Mouse (Mus musculus) limb, embryonic 13.5 days (tissue): ENCODE measurements around the gene Limch1. TPM values are rescaled to one million over a fixed set of nuclear protein-coding genes. Genes with fewer than 3 reads are reported as not detected.
A peak's percentile ranks its signal among the peaks of the same experiment; 100 is the strongest.

Experiments
- ATAC-seq: fragments of 200-750 bp; cut with Nextera tagmentation; 2 replicates; pipeline ENCODE4 v1.8.0; 2017; ENCODE audit warnings: low read depth, moderate number of reproducible peaks, moderate TSS enrichment; ENCODE audit not compliant: low FRiP score
- H3K27ac ChIP-seq: fragments of 300-500 bp; sonication (generic); 2 replicates; pipeline ENCODE4 v1.5.1; 2015; ENCODE audit warnings: inconsistent platforms, mild to moderate bottlenecking, moderate library complexity
- H3K27me3 ChIP-seq: fragments of 300-500 bp; sonication (generic); 2 replicates; pipeline ENCODE4 v1.6.1; 2015; ENCODE audit warnings: mild to moderate bottlenecking, inconsistent platforms
- H3K36me3 ChIP-seq: fragments of 300-500 bp; sonication (generic); 2 replicates; pipeline ENCODE4 v1.6.1; 2015; ENCODE audit warnings: inconsistent platforms, mild to moderate bottlenecking, moderate library complexity
- H3K4me1 ChIP-seq: fragments of 300-500 bp; sonication (generic); 2 replicates; pipeline ENCODE4 v1.6.1; 2015; ENCODE audit warnings: inconsistent platforms
- H3K4me2 ChIP-seq: fragments of 300-500 bp; sonication (generic); replicated peaks from 2 replicates; pipeline ENCODE4 v1.6.1; 2015; ENCODE audit warnings: inconsistent platforms, mild to moderate bottlenecking, moderate library complexity
- H3K4me3 ChIP-seq: fragments of 300-500 bp; sonication (generic); 2 replicates; pipeline ENCODE4 v1.5.1; 2015; ENCODE audit warnings: moderate library complexity, mild to moderate bottlenecking, inconsistent platforms
- H3K9ac ChIP-seq: fragments of 300-500 bp; sonication (generic); 2 replicates; pipeline ENCODE4 v1.6.1; 2015; ENCODE audit warnings: mild to moderate bottlenecking, inconsistent platforms
- H3K9me3 ChIP-seq: fragments of 300-500 bp; sonication (generic); 2 replicates; pipeline ENCODE4 v1.6.1; 2016; ENCODE audit warnings: inconsistent platforms
- WGBS: fragments of 180-500 bp; shearing (Covaris S2); methylation state at CpG from one replicate; pipeline ENCODE4 v1.1.7; 2015; 5-methylcytosine and 5-hydroxymethylcytosine counted together
- polyA plus RNA-seq: library from polyadenylated mRNA; unstranded; fragments of >200 nt; fragmentation: Nextera tagmentation; extraction: Ambion mirVana; gene quantifications from 2 replicates; pipeline ENCODE4 v1.2.1, GENCODE M21; 2015

Gene Limch1
- polyA plus RNA-seq, 1 experiment from 2014 or later, result 82.0 TPM

DNA sequence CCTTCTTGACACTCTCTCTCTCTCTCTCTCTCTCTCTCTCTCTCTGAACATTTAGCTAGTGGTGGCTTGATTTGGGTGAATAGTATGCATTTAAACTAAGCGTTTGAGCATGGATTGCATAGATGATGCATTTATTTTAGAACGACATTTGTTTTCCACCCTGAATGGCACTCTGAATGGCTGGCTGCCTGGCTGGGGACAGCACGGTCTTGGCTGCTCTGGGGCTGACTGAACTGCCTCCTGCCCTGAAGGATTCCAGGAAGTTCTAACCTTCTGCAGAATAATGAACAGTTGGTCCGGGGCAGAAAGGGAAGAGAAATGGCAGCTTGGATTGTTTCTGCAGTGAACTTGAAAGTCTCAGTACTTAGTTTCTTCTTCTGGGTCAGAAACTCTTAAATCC is 266.4 kb downstream of the Limch1 start:
- WGBS, result 68% methylated on average over 4 of the region's 4 CpGs
- H3K4me2 ChIP-seq, result no peak overlapping the region
- no peaks in the 10 kb centered on the region for H3K27me3 ChIP-seq
- H3K9ac ChIP-seq, result no peak overlapping the region
- H3K36me3 ChIP-seq, result peaks cover 30% of the 10 kb centered on the region
- H3K4me1 ChIP-seq, result peaks cover 12% of the 10 kb centered on the region
- peak overlapping the region; percentile 72 for H3K27ac ChIP-seq
- peaks cover 4% of the 10 kb centered on the region for H3K9me3 ChIP-seq
- H3K4me3 ChIP-seq, result no peak overlapping the region
- no peak for ATAC-seq

DNA sequence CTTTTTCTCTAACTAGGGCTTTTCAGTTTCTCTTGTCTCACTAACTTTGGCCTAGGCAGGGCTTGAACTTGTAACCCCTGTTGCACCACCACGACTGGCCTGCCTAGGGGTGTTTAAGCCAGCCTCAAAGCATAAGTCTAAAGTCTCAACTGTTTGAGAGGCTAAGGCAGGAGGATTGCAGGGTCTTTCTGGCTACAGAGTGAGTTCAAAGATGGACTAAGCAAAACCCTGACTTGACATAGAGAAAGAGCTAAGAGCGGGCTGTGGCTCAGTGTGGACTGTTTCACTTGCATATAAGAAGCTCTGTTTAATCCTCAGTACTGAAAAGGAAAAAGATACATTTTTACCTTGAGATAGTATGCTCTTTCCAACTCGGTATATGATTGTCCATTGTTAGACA is 268.3 kb downstream of the Limch1 start:
- peaks cover 4% of the 10 kb centered on the region for H3K9me3 ChIP-seq
- H3K9ac ChIP-seq, result no peak overlapping the region
- H3K27ac ChIP-seq, result no peak overlapping the region
- peaks cover 31% of the 10 kb centered on the region for H3K36me3 ChIP-seq
- H3K4me2 ChIP-seq, result no peak overlapping the region
- 81% methylated on average over 3 of the region's 3 CpGs for whole genome bisulfite sequencing
- H3K27me3 ChIP-seq, result no peaks in the 10 kb centered on the region
- no peak for ATAC-seq
- no peak overlapping the region for H3K4me3 ChIP-seq
- H3K4me1 ChIP-seq, result peaks cover 12% of the 10 kb centered on the region

DNA sequence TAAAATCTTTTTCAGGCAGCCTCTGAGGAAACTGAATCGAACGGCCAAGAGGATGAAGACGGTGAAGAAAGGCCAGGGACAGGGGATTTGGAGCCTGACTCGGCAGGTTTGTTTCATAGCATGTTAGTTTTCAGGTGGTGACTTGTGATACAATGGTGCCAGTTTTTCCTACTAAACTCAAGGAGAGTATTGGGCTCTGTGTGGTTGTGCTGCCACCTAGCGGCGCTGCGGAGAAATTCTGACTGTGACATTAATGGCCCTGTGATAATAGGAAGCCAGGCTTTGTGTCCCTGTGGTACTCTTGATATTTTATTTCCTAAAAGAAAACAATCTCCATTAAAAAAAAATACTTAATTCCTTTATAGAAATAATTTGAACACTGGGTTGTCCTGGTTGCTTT is 270.8 kb downstream of the Limch1 start:
- Histone ChIP-seq H3K9ac (no peak overlapping the region), H3K36me3 (peaks cover 20% of the 10 kb centered on the region), H3K27ac (0 out of 2 replicates have a peak overlapping the region, but pooled peaks have one; percentile 28), H3K4me3 (no peak overlapping the region), H3K4me1 (peaks cover 5% of the 10 kb centered on the region; the same call in 1 of the 2 replicates), H3K9me3 (no peaks in the 10 kb centered on the region), H3K27me3 (no peaks in the 10 kb centered on the region), H3K4me2 (no peak overlapping the region)
- peak; percentile 59; the same call in 1 of the 2 replicates for ATAC-seq
- WGBS, result 9% methylated on average over 7 of the region's 7 CpGs

DNA sequence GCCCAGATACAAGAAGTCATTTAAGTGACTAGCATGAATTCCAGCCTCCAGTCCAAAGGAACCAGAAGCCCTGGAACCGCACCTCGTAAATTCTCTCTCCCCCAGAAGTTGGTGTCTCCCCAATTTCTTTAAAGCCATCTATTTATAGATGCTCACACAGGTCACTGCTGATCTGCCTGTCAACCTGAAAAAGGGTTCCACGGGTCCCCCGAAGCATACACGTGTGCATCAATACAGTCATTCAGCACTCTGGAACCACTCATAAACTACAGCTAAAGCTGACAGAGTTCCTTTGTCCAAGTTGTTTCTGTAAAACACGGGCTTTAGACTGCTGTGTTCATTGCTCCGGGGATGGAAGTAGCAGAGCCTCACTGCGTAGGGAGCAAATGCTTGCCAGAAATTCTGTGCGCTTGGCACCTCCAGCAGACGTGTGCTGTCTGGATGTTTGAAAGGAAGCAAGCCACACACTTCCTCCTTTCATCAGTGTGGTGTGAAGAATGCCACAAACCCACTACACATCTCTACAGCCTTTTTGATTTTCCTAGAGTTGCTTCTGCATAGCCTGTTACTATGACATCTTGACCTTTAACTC is 278.9 kb downstream of the Limch1 start:
- no peak overlapping the region for H3K4me2 ChIP-seq
- no peaks in the 10 kb centered on the region for H3K9me3 ChIP-seq
- peak overlapping the region; percentile 73 for H3K27ac ChIP-seq
- no peaks in the 10 kb centered on the region for H3K27me3 ChIP-seq
- peaks cover 42% of the 10 kb centered on the region for H3K36me3 ChIP-seq
- WGBS, result 40% methylated on average over 10 of the region's 10 CpGs
- no peak overlapping the region for H3K9ac ChIP-seq
- H3K4me1 ChIP-seq, result peaks cover 25% of the 10 kb centered on the region
- no peak overlapping the region for H3K4me3 ChIP-seq
- peak; percentile 71 for ATAC-seq

DNA sequence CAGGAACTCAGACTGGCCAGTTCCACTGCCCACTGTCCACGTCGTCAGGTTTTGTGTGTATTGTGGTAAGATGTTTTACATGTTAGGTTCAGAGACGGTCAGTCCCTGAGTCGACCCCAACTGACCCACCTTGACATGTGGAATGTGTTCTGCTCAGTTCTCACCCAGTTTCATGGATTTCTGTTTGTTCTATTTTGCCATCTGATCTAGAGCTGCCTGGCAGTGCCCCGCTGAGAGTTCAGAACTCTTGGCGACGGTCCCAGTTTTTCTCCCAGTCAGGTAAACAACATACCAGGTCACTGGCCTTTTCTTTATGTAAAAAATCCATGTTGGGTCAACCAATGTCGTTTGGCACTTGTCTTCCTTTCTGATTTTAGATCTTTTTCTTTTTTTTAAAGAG is 279.5 kb downstream of the Limch1 start:
- Histone ChIP-seq H3K27ac (peak overlapping the region; percentile 73), H3K9ac (no peak overlapping the region), H3K4me3 (no peak overlapping the region), H3K27me3 (no peaks in the 10 kb centered on the region), H3K4me1 (peaks cover 25% of the 10 kb centered on the region), H3K36me3 (peaks cover 45% of the 10 kb centered on the region), H3K4me2 (no peak overlapping the region), H3K9me3 (no peaks in the 10 kb centered on the region)
- 73% methylated on average over 8 of the region's 8 CpGs for WGBS
- ATAC-seq, result no peak

DNA sequence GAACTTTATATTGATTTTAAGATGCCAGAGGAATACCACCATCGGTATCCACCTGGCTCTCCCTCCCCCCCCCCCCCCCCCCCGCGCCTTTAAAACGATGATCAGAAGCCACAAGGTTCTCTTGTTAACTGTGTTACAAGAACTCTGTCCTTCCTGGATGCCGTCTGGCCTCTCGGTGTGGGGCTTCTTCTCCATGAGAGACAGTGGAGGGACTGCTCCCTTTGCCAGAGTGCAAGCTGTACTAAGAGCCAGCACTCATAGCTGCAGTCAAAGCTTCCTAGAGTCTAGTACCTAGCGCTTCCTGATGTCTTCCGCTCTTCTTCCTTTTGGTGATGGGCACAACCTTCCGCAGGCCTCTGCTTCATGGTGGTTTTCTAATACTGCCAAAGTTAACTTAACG is 280.0 kb downstream of the Limch1 start:
- Histone ChIP-seq H3K4me2 (no peak overlapping the region), H3K4me1 (peaks cover 25% of the 10 kb centered on the region), H3K27me3 (no peaks in the 10 kb centered on the region), H3K36me3 (peaks cover 48% of the 10 kb centered on the region), H3K9ac (no peak overlapping the region), H3K27ac (peak overlapping the region; percentile 28; the same call in 1 of the 2 replicates), H3K4me3 (no peak overlapping the region), H3K9me3 (no peaks in the 10 kb centered on the region)
- ATAC-seq, result no peak
- 78% methylated on average over 9 of the region's 10 CpGs for WGBS

DNA sequence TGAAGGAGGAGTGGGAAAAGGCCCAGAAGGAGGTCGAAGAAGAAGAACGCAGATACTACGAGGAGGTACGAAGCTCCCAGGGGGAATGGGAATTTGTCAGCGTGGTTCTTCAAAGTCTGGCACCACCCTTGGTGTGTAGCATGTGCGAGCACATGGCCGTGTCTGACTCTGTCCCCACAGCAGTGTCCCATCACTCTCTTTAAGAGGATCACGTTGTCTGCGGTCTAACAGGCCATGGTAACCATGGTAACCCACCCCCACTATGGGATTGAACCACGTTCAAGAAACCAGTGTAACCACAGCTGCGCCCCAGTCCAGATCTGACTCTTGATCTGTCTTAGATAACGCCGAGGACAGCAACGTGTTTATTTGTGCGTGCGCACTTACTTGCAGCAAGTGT is 283.2 kb downstream of the Limch1 start:
- H3K9me3 ChIP-seq, result no peaks in the 10 kb centered on the region
- no peaks in the 10 kb centered on the region for H3K27me3 ChIP-seq
- no peak overlapping the region for H3K4me2 ChIP-seq
- no peak overlapping the region for H3K4me3 ChIP-seq
- no peak overlapping the region for H3K27ac ChIP-seq
- no peak; the same call in 1 of the 2 replicates for ATAC-seq
- peaks cover 68% of the 10 kb centered on the region for H3K36me3 ChIP-seq
- H3K9ac ChIP-seq, result no peak overlapping the region
- WGBS, result 67% methylated on average over 16 of the region's 16 CpGs
- peaks cover 25% of the 10 kb centered on the region for H3K4me1 ChIP-seq

DNA sequence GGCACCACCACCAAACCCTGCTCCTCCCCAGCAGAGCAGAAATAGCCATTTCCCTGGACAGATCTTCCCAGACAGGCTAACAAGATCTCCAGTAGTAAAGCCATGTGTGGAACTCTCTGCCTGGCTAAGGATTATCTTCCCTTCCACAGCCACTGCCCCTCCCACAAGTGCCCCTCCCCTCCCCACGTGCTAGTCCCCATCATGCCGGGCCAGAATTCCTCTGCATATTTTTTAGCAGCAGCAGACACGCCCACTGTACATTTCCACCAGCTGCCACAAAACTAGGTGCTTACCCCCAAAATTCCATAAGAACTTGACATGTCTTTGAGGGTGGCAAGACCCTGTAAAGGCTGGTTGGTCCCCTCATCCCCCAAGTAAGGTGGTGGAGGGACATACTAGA is 284.3 kb downstream of the Limch1 start:
- H3K4me1 ChIP-seq, result peaks cover 14% of the 10 kb centered on the region
- no peaks in the 10 kb centered on the region for H3K9me3 ChIP-seq
- WGBS, result 51% methylated on average over 3 of the region's 3 CpGs
- H3K9ac ChIP-seq, result no peak overlapping the region
- H3K4me2 ChIP-seq, result no peak overlapping the region
- H3K4me3 ChIP-seq, result no peak overlapping the region
- H3K27ac ChIP-seq, result no peak overlapping the region
- no peak for ATAC-seq
- H3K27me3 ChIP-seq, result no peaks in the 10 kb centered on the region
- peaks cover 79% of the 10 kb centered on the region for H3K36me3 ChIP-seq

DNA sequence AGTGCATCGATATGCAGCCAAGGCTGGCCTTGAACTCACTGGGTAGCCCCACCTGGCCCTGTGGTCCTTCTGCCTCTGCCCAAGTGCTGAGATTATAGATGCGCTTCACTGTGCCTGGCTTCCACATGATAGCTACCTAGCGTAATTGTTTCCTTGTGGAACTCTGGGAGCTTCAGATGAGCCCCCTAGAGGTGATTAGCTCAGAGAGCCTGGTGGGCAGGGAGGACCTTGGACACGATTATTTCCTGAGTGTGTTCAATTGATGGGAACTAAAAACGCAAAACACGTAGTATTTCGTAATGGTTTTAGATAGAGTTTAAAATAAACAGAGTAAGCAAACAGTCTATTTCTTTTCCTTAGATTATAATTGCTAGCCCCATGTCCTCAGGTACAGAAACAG is 287.0 kb downstream of the Limch1 start:
- ATAC-seq, result no peak
- Histone ChIP-seq H3K4me2 (no peak overlapping the region), H3K36me3 (peaks cover 87% of the 10 kb centered on the region), H3K9ac (no peak overlapping the region), H3K27ac (no peak overlapping the region), H3K4me1 (peaks cover 9% of the 10 kb centered on the region; the same call in 1 of the 2 replicates), H3K27me3 (no peaks in the 10 kb centered on the region), H3K9me3 (no peaks in the 10 kb centered on the region), H3K4me3 (no peak overlapping the region)
- WGBS, result 78% methylated on average over 7 of the region's 7 CpGs

DNA sequence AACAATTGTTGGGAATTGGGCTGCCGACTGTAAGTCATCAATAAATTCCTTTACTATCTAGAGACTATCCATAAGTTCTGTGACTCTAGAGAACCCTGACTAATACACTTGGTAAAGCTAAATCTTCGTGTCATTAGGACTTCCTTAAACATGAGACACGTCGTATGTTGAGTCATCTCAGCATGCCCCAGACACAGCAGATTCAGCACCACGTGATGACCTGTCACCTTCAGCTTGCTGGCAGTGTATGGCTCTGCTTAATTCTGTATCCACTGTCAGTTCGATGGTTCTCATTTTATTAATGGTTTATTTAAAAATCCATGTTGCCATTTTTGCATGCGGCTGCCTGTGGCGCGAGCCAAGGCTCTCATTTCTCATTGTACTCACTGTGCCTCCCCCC is 298.3 kb downstream of the Limch1 start:
- ATAC-seq, result no peak
- Histone ChIP-seq H3K4me3 (no peak overlapping the region), H3K4me2 (no peak overlapping the region), H3K27me3 (no peaks in the 10 kb centered on the region), H3K36me3 (peaks cover 34% of the 10 kb centered on the region), H3K4me1 (no peaks in the 10 kb centered on the region), H3K9ac (no peak overlapping the region), H3K27ac (no peak overlapping the region), H3K9me3 (no peaks in the 10 kb centered on the region)
- WGBS, result 87% methylated on average over 9 of the region's 9 CpGs

DNA sequence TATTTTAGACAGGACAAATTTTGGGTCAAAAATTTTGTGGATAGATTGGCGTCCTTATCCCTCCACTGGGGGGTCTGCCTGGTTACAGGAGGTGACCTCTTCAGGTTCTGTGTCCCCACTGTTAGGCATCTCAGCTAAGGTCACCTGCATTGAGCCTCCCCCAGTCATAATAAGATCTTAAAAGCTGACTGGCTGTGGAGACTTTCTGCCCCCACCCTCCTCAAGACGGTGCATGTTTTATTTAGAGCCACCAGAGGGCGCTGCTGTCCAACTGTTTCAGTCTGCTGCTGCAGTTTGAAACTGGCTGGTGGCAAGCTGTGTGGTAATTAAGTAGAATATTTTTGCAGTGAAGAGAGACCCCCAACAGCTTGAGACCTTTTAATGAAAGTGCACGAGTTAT is 302.4 kb downstream of the Limch1 start:
- Histone ChIP-seq H3K9me3 (no peaks in the 10 kb centered on the region), H3K36me3 (peaks cover 45% of the 10 kb centered on the region), H3K4me1 (no peaks in the 10 kb centered on the region), H3K27ac (no peak overlapping the region), H3K4me3 (no peak overlapping the region), H3K9ac (no peak overlapping the region), H3K27me3 (0 out of 2 replicates have a peak, but pooled peaks cover 6% of the 10 kb centered on the region), H3K4me2 (no peak overlapping the region)
- no peak for ATAC-seq
- WGBS, result 13% methylated on average over 4 of the region's 4 CpGs

DNA sequence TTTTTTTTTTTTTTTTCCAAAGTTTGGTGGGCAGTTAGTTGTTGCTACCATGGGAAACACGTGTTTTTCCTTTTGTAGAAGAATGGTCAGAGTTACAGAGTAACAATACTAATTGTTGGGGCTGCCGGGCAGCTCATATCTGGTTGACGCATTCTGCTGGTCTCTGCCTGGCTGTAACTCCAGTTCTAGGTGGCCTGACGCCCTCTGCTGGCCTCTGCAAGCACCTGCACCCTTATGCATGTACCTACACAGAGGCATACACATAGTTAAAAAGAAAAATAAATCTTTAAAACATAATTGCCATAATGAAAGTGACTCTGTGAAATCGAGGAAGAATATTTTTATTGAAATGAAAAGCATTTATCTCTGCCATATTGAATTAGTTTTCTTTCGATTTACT is 312.2 kb downstream of the Limch1 start:
- Histone ChIP-seq H3K4me3 (no peak overlapping the region), H3K27ac (no peak overlapping the region), H3K36me3 (peaks cover 18% of the 10 kb centered on the region), H3K9ac (no peak overlapping the region), H3K27me3 (no peaks in the 10 kb centered on the region), H3K9me3 (no peaks in the 10 kb centered on the region), H3K4me1 (no peaks in the 10 kb centered on the region), H3K4me2 (no peak overlapping the region)
- ATAC-seq, result no peak
- WGBS, result 83% methylated on average over 6 of the region's 6 CpGs

DNA sequence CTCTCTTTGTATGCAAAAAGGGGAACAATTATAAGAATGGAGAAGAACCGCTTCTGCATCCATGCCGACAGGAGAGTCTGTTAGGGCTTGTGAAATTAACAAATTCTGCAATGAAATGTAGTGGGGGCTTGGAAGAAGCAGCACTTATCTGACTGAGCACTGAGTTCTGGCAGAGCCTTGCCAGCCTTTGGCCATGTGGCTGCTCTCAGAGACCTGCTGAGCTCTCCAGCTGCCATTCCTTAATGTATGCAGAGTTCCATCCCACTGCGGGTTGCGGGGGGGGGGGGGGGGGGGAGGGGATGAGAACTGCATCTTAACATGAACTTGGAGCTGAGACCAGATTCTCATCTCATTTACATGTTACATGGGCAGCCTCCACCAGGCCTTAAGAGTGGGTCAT is 314.9 kb downstream of the Limch1 start:
- no peaks in the 10 kb centered on the region for H3K4me1 ChIP-seq
- no peak overlapping the region for H3K4me2 ChIP-seq
- H3K36me3 ChIP-seq, result peaks cover 3% of the 10 kb centered on the region
- no peaks in the 10 kb centered on the region for H3K27me3 ChIP-seq
- no peak overlapping the region for H3K4me3 ChIP-seq
- H3K9ac ChIP-seq, result no peak overlapping the region
- no peaks in the 10 kb centered on the region for H3K9me3 ChIP-seq
- WGBS, result 38% methylated on average over 4 of the region's 4 CpGs
- no peak for ATAC-seq
- H3K27ac ChIP-seq, result no peak overlapping the region
